Mouse (Mus musculus): Measurements from ENCODE around the gene F2r. TPM values are rescaled to one million over a fixed set of nuclear protein-coding genes. Genes with fewer than 3 reads are reported as not detected.

The F2r gene
- total RNA-seq, 4 experiments from 2014 or later: 3.7 to 5.0 (median 4.5) TPM

DNA sequence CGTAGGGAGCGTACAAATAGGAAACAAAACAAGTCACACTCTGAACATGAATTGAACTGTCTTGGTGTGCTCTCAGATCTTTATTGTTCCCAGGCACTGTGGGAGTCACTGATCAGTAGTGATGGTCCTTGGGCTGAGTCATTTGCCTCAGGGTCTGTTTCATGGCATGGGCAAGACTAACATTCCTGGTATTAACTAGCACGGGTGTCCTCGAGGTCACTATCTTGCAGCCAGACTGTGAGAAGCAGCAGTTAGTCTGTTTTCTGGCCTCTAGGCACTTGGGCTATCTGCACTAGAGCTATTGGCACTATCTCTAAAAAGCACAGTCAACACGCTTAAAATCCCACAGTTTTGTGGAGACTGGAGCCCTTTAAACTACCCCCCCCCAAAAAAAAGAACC lies 22.4 kb downstream of the F2r start:
- DNase-seq (ENCODE audit: low spot score in 2 of 2): no peak

- no peak for DNase-seq (ENCODE audit: low spot score in 2 of 2)
Measured at GRCm38 (mm10) chr13:95595411-95595810, 22.9 kb downstream of the F2r start.

DNA sequence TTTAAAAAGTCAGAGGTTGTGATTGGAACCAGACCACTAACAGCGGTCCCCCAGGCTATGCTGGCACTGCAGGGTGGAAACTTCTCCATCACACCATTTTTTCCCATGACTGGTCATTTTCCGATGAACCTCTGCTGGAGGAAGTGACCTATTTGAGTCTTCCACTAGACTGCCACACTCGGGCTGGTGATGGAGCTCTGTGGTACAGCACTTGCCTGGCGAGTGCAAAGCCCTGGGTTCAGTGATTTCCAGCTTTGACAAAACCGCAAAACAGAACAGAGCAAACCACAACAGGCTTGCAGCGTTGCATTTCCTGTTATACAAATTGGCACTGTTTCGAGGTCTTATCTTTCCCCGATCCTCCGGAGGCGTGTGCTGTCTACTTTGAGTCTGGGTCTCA lies 25.4 kb downstream of the F2r start:
- no peak for DNase-seq (ENCODE audit: low spot score in 2 of 2)

- DNase-seq (ENCODE audit: low spot score in 2 of 2): no peak
Measured at GRCm38 (mm10) chr13:95591606-95592005, 26.7 kb downstream of the F2r start.

GRCm38 (mm10) chr13:95587628-95588027 lies 30.7 kb downstream of the F2r start:
- no peak for DNase-seq (ENCODE audit: low spot score in 2 of 2)

GRCm38 (mm10) chr13:95584898-95585297 lies 33.4 kb downstream of the F2r start:
- DNase-seq (ENCODE audit: low spot score in 2 of 2): no peak

- no peak for DNase-seq (ENCODE audit: low spot score in 2 of 2)
Measured at GRCm38 (mm10) chr13:95583237-95584189, 34.8 kb downstream of the F2r start.

GRCm38 (mm10) chr13:95581850-95582249 lies 36.4 kb downstream of the F2r start:
- DNase-seq (ENCODE audit: low spot score in 2 of 2): no peak

- DNase-seq (ENCODE audit: low spot score in 2 of 2): no peak
Measured at GRCm38 (mm10) chr13:95578016-95578697, 40.1 kb downstream of the F2r start.

DNA sequence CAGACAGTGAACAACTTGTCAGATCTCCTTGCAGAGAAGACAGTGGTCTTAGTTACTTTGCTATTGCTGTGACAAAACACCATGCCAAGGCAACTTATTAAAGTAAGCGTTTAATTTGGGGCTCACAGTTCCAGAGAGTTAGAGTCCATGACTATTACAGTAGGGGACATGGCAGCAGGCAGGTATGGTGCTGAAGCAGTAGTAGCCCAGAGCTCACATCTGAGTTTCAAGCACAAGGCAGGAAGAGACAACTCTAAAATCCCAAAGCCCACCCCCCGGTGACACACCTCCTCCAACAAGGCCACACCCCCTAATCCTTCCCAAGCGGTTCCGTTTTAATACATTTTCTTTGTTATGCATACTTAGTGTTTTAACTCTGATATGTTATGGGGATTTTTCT lies 47.4 kb downstream of the F2r start:
- no peak for DNase-seq (ENCODE audit: low spot score in 2 of 2)

GRCm38 (mm10) chr13:95569326-95569725 lies 49.0 kb downstream of the F2r start:
- DNase-seq (ENCODE audit: low spot score in 2 of 2): no peak

DNA sequence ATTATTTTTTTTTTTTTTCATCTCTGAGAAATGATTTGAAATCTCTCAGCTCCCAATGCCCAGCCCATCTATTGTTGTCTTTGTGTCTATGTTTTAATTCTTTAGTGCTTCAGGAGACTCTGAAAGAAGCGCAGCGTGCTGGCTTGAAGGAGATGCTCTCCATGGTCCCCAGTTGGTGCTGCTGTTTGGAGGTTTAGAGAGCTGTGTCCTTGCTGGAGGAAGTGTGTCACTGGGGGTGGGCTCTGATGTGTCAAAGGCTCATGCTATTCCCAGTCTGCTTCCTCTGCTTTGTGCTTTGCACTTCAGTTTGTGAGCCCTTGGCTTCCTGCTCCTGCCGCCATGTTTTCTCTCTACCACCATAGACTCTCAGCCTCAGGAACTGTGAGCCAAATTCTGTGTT lies 50.0 kb downstream of the F2r start:
- no peak for DNase-seq (ENCODE audit: low spot score in 2 of 2)

DNA sequence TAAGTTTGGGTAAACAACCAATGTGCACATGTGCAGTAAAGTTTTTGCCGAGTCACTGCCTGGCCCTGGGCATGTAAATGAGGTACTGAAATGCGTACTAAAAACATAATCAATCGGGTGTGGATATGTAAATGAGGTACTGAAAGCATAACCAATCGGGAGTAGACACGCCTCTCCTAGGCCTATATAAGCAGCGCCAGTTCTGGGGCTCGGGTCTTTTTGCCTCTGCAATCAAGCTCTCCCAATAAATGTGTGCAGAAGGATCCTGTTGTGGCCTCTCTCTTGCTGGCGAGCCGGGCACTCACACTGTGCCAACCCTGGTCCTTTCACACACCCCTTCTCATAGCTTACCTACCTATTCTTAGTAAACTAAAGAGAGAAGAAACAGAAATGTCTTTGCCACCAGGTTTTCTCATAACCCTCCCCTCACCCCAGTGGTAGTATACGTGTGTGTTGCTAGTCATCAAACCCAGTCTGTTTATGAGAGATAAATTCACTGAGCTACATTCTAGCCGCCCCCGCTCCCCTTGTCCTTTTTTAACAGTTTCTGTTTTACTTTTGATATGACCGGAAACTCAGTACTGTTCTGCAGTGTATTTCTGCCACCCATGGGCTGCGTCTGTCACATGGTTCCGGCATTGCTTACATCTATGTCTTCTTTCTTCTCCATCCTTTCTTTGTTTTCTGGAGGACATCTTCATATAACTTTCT lies 51.3 kb downstream of the F2r start:
- no peak for DNase-seq (ENCODE audit: low spot score in 2 of 2)

DNA sequence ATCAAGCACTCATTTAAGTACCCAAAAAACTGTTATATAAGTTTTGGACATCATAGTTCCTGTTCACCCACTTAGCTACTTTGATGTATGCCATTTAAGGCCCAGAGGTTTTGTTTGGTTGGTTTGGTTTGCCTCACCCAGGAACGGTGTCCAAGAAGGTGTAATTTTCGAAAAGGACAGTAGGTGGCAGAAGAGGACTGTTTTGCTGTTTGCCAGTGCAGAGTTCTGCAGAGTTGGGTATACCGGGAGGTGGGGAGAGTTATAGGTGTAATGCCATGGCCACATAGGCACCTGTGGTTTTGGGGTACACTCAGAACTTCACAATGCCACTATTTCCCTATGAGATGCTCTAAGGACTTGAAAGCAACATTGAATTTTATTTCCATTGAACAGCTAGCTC lies 54.6 kb downstream of the F2r start:
- peak; percentile 15 to 45 for DNase-seq (ENCODE audit: low spot score in 2 of 2)

DNA sequence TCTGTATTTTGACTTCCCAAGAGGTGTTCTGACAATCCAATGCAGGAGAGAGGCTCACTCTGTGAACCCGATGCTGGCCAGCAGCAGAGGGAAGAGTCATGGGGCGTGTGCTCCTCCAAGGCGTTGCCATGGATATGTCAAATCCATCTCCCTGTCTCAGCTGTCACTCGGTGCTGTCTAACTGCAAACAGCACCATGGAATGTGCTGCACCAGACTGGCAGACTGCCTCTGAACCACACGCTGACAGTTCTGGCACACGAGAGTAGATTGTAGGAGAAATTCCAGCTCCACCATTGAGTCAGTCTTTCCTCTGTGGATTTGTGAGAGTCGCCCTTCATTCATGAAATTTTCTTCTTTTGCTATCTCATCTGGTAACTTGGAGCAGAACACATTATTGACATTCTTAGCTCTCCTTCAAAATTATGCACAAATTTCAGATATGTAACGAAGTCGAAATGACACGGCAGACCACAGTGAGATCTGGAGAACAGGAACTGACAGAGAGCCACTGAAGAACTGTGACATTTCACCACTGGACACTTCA lies 55.1 kb downstream of the F2r start:
- DNase-seq (ENCODE audit: low spot score in 2 of 2): no peak

- DNase-seq (ENCODE audit: low spot score in 2 of 2): no peak
Measured at GRCm38 (mm10) chr13:95557326-95557725, 61.0 kb downstream of the F2r start.

DNA sequence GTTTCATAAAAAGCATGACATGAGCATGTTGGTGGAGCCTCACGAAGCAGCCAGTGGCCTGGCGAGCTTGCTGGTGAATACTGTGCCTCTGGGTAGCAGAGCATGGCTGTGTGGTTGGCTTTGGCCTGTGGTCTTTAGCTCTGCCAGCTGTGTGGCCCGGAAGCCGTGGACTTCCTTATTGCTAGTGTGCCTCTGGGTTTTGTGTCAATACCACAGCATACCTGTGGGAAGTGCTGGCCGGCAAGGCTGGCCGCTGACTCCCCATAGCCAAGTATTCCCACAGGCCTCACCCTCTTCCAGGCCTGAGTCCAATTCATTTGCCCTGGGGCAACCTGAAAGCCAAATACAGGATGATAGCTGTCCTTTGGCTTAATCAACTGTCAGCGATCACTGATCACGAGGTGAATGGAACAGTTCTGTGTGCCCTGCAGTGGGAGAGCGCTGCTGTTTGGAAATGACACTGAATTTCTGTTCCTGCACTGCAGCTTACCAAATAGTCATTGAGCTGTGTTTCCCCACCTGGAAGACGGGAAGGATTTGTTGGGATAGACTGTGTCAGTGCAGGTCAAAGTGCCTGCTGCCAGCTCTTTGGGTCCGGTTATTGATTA lies 64.3 kb downstream of the F2r start:
- DNase-seq (ENCODE audit: low spot score in 2 of 2): no peak
